Mouse (Mus musculus) ovary, postnatal 14 days (tissue): ENCODE measurements around the gene Gm8267.
"Not testable (repeated sequence)": the region's sequence is repeated elsewhere in the genome, so short reads cannot be mapped to it uniquely, and the experiment has no call there.

Experiments
- DNase-seq: peaks from one replicate; pipeline ENCODE4 v3.0.0; 2022; ENCODE audit warnings: low spot score

Gene Gm8267

GRCm38 (mm10) chr14:44750240-44750639, at the start of gene Gm8267:
Gm8267 (minus strand) TSS chr14:44750340.
- DNase-seq = no peak

DNA sequence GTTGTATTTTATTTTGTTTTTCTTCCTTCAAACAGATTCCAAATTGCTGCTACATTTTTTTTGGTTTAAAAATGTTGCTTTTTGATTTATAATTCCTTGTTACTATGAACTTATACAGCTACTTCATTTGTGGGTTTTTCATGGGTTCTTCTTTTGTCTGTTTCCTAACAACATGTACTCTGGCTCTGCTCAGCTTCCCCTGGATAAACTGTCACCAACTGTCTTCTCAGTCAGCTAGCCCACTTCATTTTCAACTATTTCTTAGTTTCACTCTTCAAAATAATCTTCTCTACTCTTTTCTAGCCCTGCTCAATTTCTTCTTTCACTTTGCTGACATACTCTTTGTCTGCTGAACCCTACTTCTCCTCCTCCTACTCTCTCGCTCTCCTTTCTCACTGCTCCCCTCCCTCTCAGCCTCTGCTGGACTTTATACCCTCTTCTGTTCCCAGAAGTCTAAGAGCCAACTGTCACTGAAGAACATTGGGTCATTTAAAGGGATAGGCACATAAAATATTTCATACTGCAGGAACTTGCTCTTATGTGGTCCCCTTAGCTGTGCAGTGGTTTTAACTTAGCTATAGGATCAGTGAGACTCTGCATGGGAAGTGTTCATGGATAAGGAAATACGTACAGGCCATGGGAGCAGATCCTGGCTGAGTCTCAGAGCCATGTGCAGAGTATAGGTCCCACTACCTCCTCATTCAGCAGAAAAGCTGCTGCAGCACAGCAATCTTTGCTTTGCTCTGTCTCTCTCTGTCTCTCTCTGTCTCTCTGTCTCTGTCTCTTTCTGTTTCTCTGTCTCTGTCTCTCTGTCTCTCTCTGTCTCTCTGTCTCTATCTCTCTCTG, 39.6 kb upstream of the Gm8267 start:
- DNase-seq = not testable (repeated sequence)

DNA sequence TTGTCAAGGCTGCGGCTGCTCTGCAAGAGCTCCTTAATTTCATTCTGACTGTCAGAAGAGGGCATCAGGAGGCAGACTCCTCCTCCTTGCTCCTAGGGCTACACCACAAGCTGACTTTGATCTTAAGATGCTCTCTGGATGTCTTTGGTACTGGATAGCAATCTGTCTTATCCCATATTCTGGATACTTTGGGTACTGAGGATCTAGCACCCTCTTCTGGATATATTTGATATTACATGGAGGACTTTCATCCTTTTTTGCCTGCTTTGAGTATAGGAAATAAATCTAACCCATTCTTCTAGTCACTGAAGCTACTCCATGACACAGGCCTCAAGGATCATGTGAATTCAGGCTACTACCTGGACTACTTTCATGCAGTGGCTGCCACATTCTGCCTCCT, 7.4 kb downstream of the Gm8267 start:
- DNase-seq = not testable (repeated sequence)

- not testable (repeated sequence) for DNase-seq
Measured at GRCm38 (mm10) chr14:44730711-44731110, 19.4 kb downstream of the Gm8267 start.

DNA sequence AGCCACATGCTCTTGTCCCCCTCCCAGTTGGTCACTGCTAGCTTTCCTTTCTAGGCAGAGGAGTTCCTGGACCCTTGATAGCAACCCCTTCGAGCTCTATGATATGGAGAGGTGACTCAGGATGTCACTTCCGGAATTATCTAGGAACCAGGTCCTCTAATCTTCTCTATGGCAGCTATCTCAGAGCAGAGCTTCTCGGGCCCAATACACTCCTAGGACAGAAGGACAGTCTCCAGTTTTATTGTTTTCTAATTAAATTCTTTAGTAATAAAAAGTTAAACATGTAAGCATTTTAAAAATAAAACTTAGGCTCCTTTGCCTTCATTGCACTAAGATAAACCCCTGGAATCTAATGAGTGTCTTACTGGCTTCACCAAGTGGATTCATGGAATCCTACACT, 43.8 kb downstream of the Gm8267 start, which contains the start of gene Gm8257:
Gm8257 (minus strand) TSS at position 101 of the 400 bp plus-strand sequence.
- not testable (repeated sequence) for DNase-seq
